Mouse (Mus musculus): Measurements from ENCODE around the gene Abcb9. TPM values are rescaled to one million over a fixed set of nuclear protein-coding genes. Genes with fewer than 3 reads are reported as not detected.

The Abcb9 gene
- total and polyA plus RNA-seq, 3 experiments = 0.60 to 0.75 (median 0.62) TPM

- ATAC-seq (ENCODE audit: extremely low read depth, insufficient number of reproducible peaks, low FRiP score, poor library complexity, severe bottlenecking) (no peak), DNase-seq (ENCODE audit: low spot score) (no peak)
- H3K9me3 ChIP-seq (replicated peaks) = no peaks in the 10 kb centered on the region
- no peaks in the 10 kb centered on the region for H3K27me3 ChIP-seq (ENCODE audit: insufficient read depth, low read length)
- peaks cover 93% of the 10 kb centered on the region for H3K36me3 ChIP-seq (replicated peaks)
- no peak overlapping the region for H3K4me3 ChIP-seq (ENCODE audit: low read depth, low read length)
- TF ChIP-seq GATA1 (IDR thresholded peaks at IDR 0.05; ENCODE audit: borderline replicate concordance, low read length) (no peak), CTCF (IDR thresholded peaks at IDR 0.05; ENCODE audit: low read depth, low read length) (no peak), POLR2AphosphoS5 (IDR thresholded peaks at IDR 0.05; ENCODE audit: insufficient replicate concordance, low read depth, low read length) (no peak), TAL1 (conservative IDR thresholded peaks at IDR 0.05; ENCODE audit: low read depth, low read length) (no peak), GATA2 (IDR thresholded peaks at IDR 0.05; ENCODE audit: borderline replicate concordance, low read depth, low read length) (no peak)
- H3K4me1 ChIP-seq (ENCODE audit: insufficient read depth, low read depth, low read length) = peaks cover 85% of the 10 kb centered on the region
Measured at GRCm38 (mm10) chr5:124016291-124016821, 79.2 kb downstream of the Abcb9 start.

- Histone ChIP-seq H3K4me1 (ENCODE audit: insufficient read depth, low read depth, low read length) (peaks cover 86% of the 10 kb centered on the region), H3K36me3 (replicated peaks) (peaks cover 93% of the 10 kb centered on the region), H3K9me3 (replicated peaks) (no peaks in the 10 kb centered on the region), H3K4me3 (ENCODE audit: low read depth, low read length) (no peak overlapping the region), H3K27me3 (ENCODE audit: insufficient read depth, low read length) (no peaks in the 10 kb centered on the region)
- DNase-seq (ENCODE audit: low spot score) = no peak
- no peak for TF ChIP-seq TAL1 (conservative IDR thresholded peaks at IDR 0.05; ENCODE audit: low read depth, low read length)
- ATAC-seq (ENCODE audit: extremely low read depth, insufficient number of reproducible peaks, low FRiP score, poor library complexity, severe bottlenecking) = no peak
Measured at GRCm38 (mm10) chr5:124015727-124016126, 79.9 kb downstream of the Abcb9 start.

GRCm38 (mm10) chr5:124014791-124015251 lies 80.8 kb downstream of the Abcb9 start:
- no peaks in the 10 kb centered on the region for H3K27me3 ChIP-seq (ENCODE audit: insufficient read depth, low read length)
- H3K9me3 ChIP-seq (replicated peaks) = no peaks in the 10 kb centered on the region
- no peak for DNase-seq (ENCODE audit: low spot score)
- TF ChIP-seq GATA1 (IDR thresholded peaks at IDR 0.05; ENCODE audit: borderline replicate concordance, low read length) (no peak), GATA2 (IDR thresholded peaks at IDR 0.05; ENCODE audit: borderline replicate concordance, low read depth, low read length) (no peak), TAL1 (conservative IDR thresholded peaks at IDR 0.05; ENCODE audit: low read depth, low read length) (no peak), POLR2AphosphoS5 (IDR thresholded peaks at IDR 0.05; ENCODE audit: insufficient replicate concordance, low read depth, low read length) (no peak), CTCF (IDR thresholded peaks at IDR 0.05; ENCODE audit: low read depth, low read length) (no peak)
- ATAC-seq (ENCODE audit: extremely low read depth, insufficient number of reproducible peaks, low FRiP score, poor library complexity, severe bottlenecking) = no peak
- peaks cover 79% of the 10 kb centered on the region for H3K4me1 ChIP-seq (ENCODE audit: insufficient read depth, low read depth, low read length)
- H3K36me3 ChIP-seq (replicated peaks) = peaks cover 94% of the 10 kb centered on the region
- H3K4me3 ChIP-seq (ENCODE audit: low read depth, low read length) = no peak overlapping the region

- TF ChIP-seq POLR2AphosphoS5 (IDR thresholded peaks at IDR 0.05; ENCODE audit: insufficient replicate concordance, low read depth, low read length) (no peak), GATA1 (IDR thresholded peaks at IDR 0.05; ENCODE audit: borderline replicate concordance, low read length) (no peak), CTCF (IDR thresholded peaks at IDR 0.05; ENCODE audit: low read depth, low read length) (no peak), GATA2 (IDR thresholded peaks at IDR 0.05; ENCODE audit: borderline replicate concordance, low read depth, low read length) (no peak), TAL1 (conservative IDR thresholded peaks at IDR 0.05; ENCODE audit: low read depth, low read length) (no peak)
- H3K4me3 ChIP-seq (ENCODE audit: low read depth, low read length) = no peak overlapping the region
- DNase-seq (ENCODE audit: low spot score) = no peak
Measured at GRCm38 (mm10) chr5:124014180-124014579, 81.4 kb downstream of the Abcb9 start.

GRCm38 (mm10) chr5:124013747-124014146 lies 81.9 kb downstream of the Abcb9 start:
- TF ChIP-seq GATA1 (IDR thresholded peaks at IDR 0.05; ENCODE audit: borderline replicate concordance, low read length) (no peak), CTCF (IDR thresholded peaks at IDR 0.05; ENCODE audit: low read depth, low read length) (no peak)
- H3K4me3 ChIP-seq (ENCODE audit: low read depth, low read length) = no peak overlapping the region
- DNase-seq (ENCODE audit: low spot score) (no peak), ATAC-seq (ENCODE audit: extremely low read depth, insufficient number of reproducible peaks, low FRiP score, poor library complexity, severe bottlenecking) (no peak)
- H3K9me3 ChIP-seq (replicated peaks) = no peaks in the 10 kb centered on the region
- peaks cover 95% of the 10 kb centered on the region for H3K36me3 ChIP-seq (replicated peaks)
- H3K27me3 ChIP-seq (ENCODE audit: insufficient read depth, low read length) = no peaks in the 10 kb centered on the region
- H3K4me1 ChIP-seq (ENCODE audit: insufficient read depth, low read depth, low read length) = peaks cover 69% of the 10 kb centered on the region

More at GRCm38 (mm10) chr5:124014180-124014579, 81.4 kb downstream of the Abcb9 start:
- Histone ChIP-seq H3K4me1 (ENCODE audit: insufficient read depth, low read depth, low read length) (peaks cover 73% of the 10 kb centered on the region), H3K27me3 (ENCODE audit: insufficient read depth, low read length) (no peaks in the 10 kb centered on the region), H3K9me3 (replicated peaks) (no peaks in the 10 kb centered on the region), H3K36me3 (replicated peaks) (peaks cover 95% of the 10 kb centered on the region)
- ATAC-seq (ENCODE audit: extremely low read depth, insufficient number of reproducible peaks, low FRiP score, poor library complexity, severe bottlenecking) = no peak

GRCm38 (mm10) chr5:124012885-124013284 lies 82.7 kb downstream of the Abcb9 start:
- Histone ChIP-seq H3K9me3 (replicated peaks) (no peaks in the 10 kb centered on the region), H3K36me3 (replicated peaks) (peaks cover 96% of the 10 kb centered on the region), H3K4me1 (ENCODE audit: insufficient read depth, low read depth, low read length) (peaks cover 61% of the 10 kb centered on the region), H3K27me3 (ENCODE audit: insufficient read depth, low read length) (no peaks in the 10 kb centered on the region), H3K4me3 (ENCODE audit: low read depth, low read length) (no peak overlapping the region)
- no peak for TF ChIP-seq CTCF (IDR thresholded peaks at IDR 0.05; ENCODE audit: low read depth, low read length)
- no peak for TF ChIP-seq GATA2 (IDR thresholded peaks at IDR 0.05; ENCODE audit: borderline replicate concordance, low read depth, low read length)
- no peak for TF ChIP-seq GATA1 (IDR thresholded peaks at IDR 0.05; ENCODE audit: borderline replicate concordance, low read length)
- TF ChIP-seq POLR2AphosphoS5 (IDR thresholded peaks at IDR 0.05; ENCODE audit: insufficient replicate concordance, low read depth, low read length) = no peak
- no peak for TF ChIP-seq TAL1 (conservative IDR thresholded peaks at IDR 0.05; ENCODE audit: low read depth, low read length)
- ATAC-seq (ENCODE audit: extremely low read depth, insufficient number of reproducible peaks, low FRiP score, poor library complexity, severe bottlenecking) = no peak
- no peak for DNase-seq (ENCODE audit: low spot score)

GRCm38 (mm10) chr5:124011927-124012326 lies 83.7 kb downstream of the Abcb9 start:
- Histone ChIP-seq H3K9me3 (replicated peaks) (no peaks in the 10 kb centered on the region), H3K36me3 (replicated peaks) (peaks cover 96% of the 10 kb centered on the region), H3K4me3 (ENCODE audit: low read depth, low read length) (no peak overlapping the region), H3K4me1 (ENCODE audit: insufficient read depth, low read depth, low read length) (peaks cover 52% of the 10 kb centered on the region), H3K27me3 (ENCODE audit: insufficient read depth, low read length) (no peaks in the 10 kb centered on the region)
- no peak for TF ChIP-seq TAL1 (conservative IDR thresholded peaks at IDR 0.05; ENCODE audit: low read depth, low read length)
- TF ChIP-seq POLR2AphosphoS5 (IDR thresholded peaks at IDR 0.05; ENCODE audit: insufficient replicate concordance, low read depth, low read length) = no peak
- ATAC-seq (ENCODE audit: extremely low read depth, insufficient number of reproducible peaks, low FRiP score, poor library complexity, severe bottlenecking) (no peak), DNase-seq (ENCODE audit: low spot score) (no peak)

Other genes starting within 250 kb of the Abcb9 start
- not detected in 2 replicates for gene Hcar2, start 230.3 kb downstream of the Abcb9 start, total RNA-seq (2014; fragmentation: Nextera tagmentation)
- gene Hcar2, start 230.3 kb downstream of the Abcb9 start, total RNA-seq (2017) = 0.12 and 0.22 TPM in 2 replicates
- gene Hcar2, start 230.3 kb downstream of the Abcb9 start, polyA plus RNA-seq (2012) = not detected in 2 replicates
- not detected in 2 replicates for gene Hcar1, start 215.8 kb downstream of the Abcb9 start, total RNA-seq (2014; fragmentation: Nextera tagmentation)
- gene Hcar1, start 215.8 kb downstream of the Abcb9 start, total RNA-seq (2017) = 0.06 and 0.22 TPM in 2 replicates
- gene Hcar1, start 215.8 kb downstream of the Abcb9 start, polyA plus RNA-seq (2012) = not detected in 2 replicates
- 54.0 and 97.5 TPM in 2 replicates for gene Denr, start 188.6 kb downstream of the Abcb9 start, total RNA-seq (2014; fragmentation: Nextera tagmentation)
- 39.7 and 51.7 TPM in 2 replicates for gene Denr, start 188.6 kb downstream of the Abcb9 start, total RNA-seq (2017)
- gene Denr, start 188.6 kb downstream of the Abcb9 start, polyA plus RNA-seq (2012) = 150 and 207 TPM in 2 replicates
- gene Gm43518, start 168.4 kb downstream of the Abcb9 start, total RNA-seq (2014; fragmentation: Nextera tagmentation) = 1.6 TPM in 1 of 2 replicates, not detected in the other
- 0.27 and 1.5 TPM in 2 replicates for gene Gm43518, start 168.4 kb downstream of the Abcb9 start, total RNA-seq (2017)
- gene Gm43518, start 168.4 kb downstream of the Abcb9 start, polyA plus RNA-seq (2012) = not detected in 2 replicates
- gene Ccdc62, start 165.1 kb downstream of the Abcb9 start, total RNA-seq (2014; fragmentation: Nextera tagmentation) = 2.8 and 9.4 TPM in 2 replicates
- 3.0 and 3.9 TPM in 2 replicates for gene Ccdc62, start 165.1 kb downstream of the Abcb9 start, total RNA-seq (2017)
- 5.0 and 5.6 TPM in 2 replicates for gene Ccdc62, start 165.1 kb downstream of the Abcb9 start, polyA plus RNA-seq (2012)
- 14.2 and 21.7 TPM in 2 replicates for gene Hip1r, start 122.2 kb downstream of the Abcb9 start, total RNA-seq (2014; fragmentation: Nextera tagmentation)
- gene Hip1r, start 122.2 kb downstream of the Abcb9 start, total RNA-seq (2017) = 5.6 and 7.9 TPM in 2 replicates
- 14.9 and 16.5 TPM in 2 replicates for gene Hip1r, start 122.2 kb downstream of the Abcb9 start, polyA plus RNA-seq (2012)
- gene Vps37b, start 63.5 kb downstream of the Abcb9 start, total RNA-seq (2014; fragmentation: Nextera tagmentation) = 55.7 and 64.1 TPM in 2 replicates
- 26.2 and 27.5 TPM in 2 replicates for gene Vps37b, start 63.5 kb downstream of the Abcb9 start, total RNA-seq (2017)
- gene Vps37b, start 63.5 kb downstream of the Abcb9 start, polyA plus RNA-seq (2012) = 135 and 192 TPM in 2 replicates
- gene Ogfod2, start 16.5 kb upstream of the Abcb9 start, total RNA-seq (2014; fragmentation: Nextera tagmentation) = 7.2 and 28.1 TPM in 2 replicates
- gene Ogfod2, start 16.5 kb upstream of the Abcb9 start, total RNA-seq (2017) = 14.9 and 15.4 TPM in 2 replicates
- 60.2 and 73.8 TPM in 2 replicates for gene Ogfod2, start 16.5 kb upstream of the Abcb9 start, polyA plus RNA-seq (2012)
- gene Arl6ip4, start 20.3 kb upstream of the Abcb9 start, total RNA-seq (2014; fragmentation: Nextera tagmentation) = 27.3 and 31.4 TPM in 2 replicates
- 65.6 and 75.7 TPM in 2 replicates for gene Arl6ip4, start 20.3 kb upstream of the Abcb9 start, total RNA-seq (2017)
- 75.4 and 76.9 TPM in 2 replicates for gene Arl6ip4, start 20.3 kb upstream of the Abcb9 start, polyA plus RNA-seq (2012)
- 35.6 and 37.6 TPM in 2 replicates for gene Pitpnm2, start 154.0 kb upstream of the Abcb9 start, total RNA-seq (2014; fragmentation: Nextera tagmentation)
- gene Pitpnm2, start 154.0 kb upstream of the Abcb9 start, total RNA-seq (2017) = 9.0 and 9.2 TPM in 2 replicates
- gene Pitpnm2, start 154.0 kb upstream of the Abcb9 start, polyA plus RNA-seq (2012) = 24.1 and 25.2 TPM in 2 replicates
- gene Mphosph9, start 232.2 kb upstream of the Abcb9 start, total RNA-seq (2014; fragmentation: Nextera tagmentation) = 16.8 and 24.2 TPM in 2 replicates
- gene Mphosph9, start 232.2 kb upstream of the Abcb9 start, total RNA-seq (2017) = 22.8 and 23.2 TPM in 2 replicates
- gene Mphosph9, start 232.2 kb upstream of the Abcb9 start, polyA plus RNA-seq (2012) = 2.0 and 2.4 TPM in 2 replicates
- gene 2810006K23Rik, start 232.3 kb upstream of the Abcb9 start, total RNA-seq (2014; fragmentation: Nextera tagmentation) = 26.8 and 29.5 TPM in 2 replicates
- 18.9 and 19.8 TPM in 2 replicates for gene 2810006K23Rik, start 232.3 kb upstream of the Abcb9 start, total RNA-seq (2017)
- gene 2810006K23Rik, start 232.3 kb upstream of the Abcb9 start, polyA plus RNA-seq (2012) = 5.9 and 7.7 TPM in 2 replicates

All from G1E (cell line).